Mouse (Mus musculus) left cerebral cortex, adult 18-20 months (tissue): Measurements from ENCODE around the gene Tbxa2r. TPM values are rescaled to one million over a fixed set of nuclear protein-coding genes. Genes with fewer than 3 reads are reported as not detected.
A peak's percentile ranks its signal among the peaks of the same experiment; 100 is the strongest.

ENCODE experiments used
- DNase-seq, 2 experiments: peaks; one replicate each; pipeline ENCODE4 v3.0.0; 2021 to 2022; ENCODE audit warnings: low spot score in 2 of 2, mixed read lengths in 1 of 2
- total RNA-seq, 2 experiments: library from RNA; stranded (reverse); gene quantifications; 2 replicates each; pipeline ENCODE4 v1.2.3; 2021

Tbxa2r gene
- total RNA-seq, 2 experiments from 2014 or later: 1.1 to 1.5 TPM

DNA sequence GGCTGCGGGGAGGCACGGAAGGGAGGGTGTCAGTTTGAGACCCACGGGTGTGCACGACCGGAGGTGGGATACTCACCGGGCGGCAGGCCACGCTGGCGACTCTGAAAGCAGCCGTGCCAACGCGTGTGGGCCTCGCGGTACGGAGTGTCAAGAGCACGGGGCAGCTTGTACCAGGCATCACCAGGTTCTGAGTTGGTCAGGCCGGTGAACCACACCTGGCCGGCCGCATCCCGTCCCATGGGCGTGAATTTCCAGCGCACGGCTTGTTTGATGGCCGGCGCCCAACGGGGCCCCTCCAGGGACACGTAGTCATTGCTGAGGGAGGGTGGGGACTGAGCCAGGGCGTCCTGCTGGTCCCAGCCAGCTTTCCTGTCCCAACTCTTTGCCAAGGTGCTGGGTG, 36.1 kb downstream of the Tbxa2r start:
- DNase-seq: no peak

DNA sequence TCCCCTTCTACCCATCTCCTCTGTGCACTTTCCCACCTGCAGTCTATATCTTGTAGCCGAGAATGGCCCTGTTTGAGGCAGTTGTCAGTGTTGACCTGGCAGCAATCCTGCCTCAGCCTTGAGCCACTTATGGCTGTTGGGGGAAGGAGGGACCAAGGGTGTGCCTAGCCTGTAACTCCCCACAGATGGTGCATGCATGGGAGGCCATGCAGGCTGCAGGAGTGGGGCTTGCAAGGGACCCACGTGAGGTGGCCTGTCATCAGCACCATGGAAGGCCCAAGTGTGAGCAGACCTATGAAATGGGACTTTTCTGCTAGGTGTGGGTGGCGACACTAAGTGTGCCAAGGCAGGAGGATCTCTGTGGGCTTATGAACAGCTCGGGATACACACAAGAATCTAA, 36.5 kb downstream of the Tbxa2r start:
- peak in 1 of 2 experiments; percentile 56 for DNase-seq

DNA sequence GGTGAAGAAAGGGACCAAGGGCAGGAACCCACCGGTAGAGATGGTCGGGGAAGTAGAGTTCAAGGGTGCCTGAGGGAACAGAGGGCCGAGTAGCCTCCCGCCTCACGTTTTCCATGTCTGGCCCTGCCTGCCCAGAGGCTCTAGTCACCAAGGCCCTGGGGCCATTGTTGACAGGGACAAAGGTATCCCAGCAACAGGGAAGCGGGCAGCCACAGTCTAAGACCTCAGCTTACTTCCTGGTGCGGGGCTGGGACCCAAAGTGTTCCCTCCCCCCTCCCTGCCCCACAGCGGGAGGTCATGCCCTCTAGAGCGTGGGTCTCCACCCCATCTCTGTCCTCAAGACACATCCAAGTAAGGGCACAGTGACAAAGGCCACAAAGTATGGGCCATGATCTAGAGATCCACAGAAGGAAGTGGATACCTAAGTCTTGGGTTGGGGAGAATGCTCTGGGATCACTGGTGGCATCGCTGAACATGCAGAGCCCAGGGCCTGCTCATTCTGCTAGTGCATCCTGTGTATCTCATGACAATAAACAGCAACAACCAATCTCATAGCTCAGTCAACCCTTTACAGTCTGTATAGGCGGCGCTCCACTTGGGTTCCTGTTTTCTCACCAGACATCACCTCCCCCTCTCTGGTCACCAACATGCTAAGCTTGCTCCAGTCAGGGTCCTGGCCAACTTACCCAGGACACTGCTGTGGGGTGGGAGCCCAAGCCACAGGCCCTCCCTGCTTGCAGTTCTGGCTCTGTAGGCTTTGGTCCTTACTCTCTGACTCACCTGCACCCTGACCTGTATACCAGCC, 37.3 kb downstream of the Tbxa2r start, which contains the start of gene 4930404N11Rik:
Gene 4930404N11Rik (minus strand): TSS at position 145 of the 805 bp plus-strand sequence.
- DNase-seq: no peak

DNA sequence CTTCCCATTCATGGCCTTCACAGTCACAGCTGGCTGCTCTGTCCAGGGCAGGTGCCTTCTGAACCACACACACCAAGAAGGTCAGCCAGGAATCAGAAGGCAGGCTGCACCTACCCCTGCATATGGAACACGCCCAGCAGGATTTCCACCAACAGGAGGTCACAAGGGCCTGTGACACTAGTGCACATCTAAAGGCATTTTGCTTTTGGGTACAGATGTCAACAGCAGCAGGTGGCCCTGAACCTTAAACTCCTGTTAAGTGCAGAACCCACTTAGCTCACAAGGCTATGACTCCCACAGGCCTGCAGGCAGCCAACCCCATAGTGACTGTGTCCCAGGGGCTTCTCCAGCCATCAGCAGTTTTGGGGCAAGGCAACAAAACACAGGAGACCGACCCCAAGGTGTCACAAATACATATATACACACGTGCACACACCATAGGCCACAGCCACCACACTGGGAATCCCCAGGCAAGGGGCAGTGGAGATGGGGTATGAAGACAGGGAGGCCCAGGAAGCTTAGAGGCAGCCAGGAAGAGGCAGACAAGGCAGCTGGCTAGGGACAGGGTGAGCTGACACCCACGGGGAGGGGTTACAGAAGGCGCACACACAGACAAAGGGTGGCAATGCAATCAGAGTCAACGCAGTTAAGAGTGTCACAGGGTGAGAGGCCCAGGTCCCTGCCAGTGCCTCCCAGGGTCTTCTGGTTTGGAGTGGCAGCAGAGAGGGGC, 38.1 kb downstream of the Tbxa2r start:
- DNase-seq: no peak

DNA sequence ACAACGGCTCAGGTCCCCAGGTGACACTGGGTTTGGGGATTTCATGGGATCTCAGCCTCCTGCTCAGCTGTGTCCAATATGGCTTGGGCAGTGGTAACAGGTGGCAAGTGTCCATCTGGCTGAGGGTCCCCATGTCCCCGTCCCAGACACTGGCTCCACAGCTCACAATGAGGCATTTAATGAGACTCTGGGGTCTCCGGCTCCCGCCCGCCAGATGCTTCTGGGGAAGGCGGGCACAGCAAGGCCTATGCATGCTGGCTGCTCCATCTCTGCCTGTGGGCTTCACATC, 38.6 kb downstream of the Tbxa2r start:
- no peak for DNase-seq

DNA sequence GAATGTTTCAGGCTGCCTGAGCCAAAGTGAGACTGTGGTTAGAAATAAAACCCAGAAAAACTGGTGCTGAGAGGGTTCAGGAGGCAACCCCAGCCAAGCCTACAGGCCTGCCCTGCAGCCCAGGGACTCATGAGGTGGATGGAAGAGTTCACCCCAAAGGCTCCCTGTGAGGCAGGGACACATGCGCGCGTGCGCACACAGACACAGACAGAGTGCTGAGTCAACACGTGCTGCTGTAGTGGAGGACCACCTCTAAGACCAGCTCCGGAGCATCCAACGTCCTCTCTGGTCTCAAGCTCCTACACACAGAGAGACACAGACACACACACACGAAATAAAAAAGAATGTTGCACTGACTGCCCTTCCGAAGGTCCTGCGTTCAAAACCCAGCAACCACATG, 46.8 kb downstream of the Tbxa2r start:
- no peak for DNase-seq

DNA sequence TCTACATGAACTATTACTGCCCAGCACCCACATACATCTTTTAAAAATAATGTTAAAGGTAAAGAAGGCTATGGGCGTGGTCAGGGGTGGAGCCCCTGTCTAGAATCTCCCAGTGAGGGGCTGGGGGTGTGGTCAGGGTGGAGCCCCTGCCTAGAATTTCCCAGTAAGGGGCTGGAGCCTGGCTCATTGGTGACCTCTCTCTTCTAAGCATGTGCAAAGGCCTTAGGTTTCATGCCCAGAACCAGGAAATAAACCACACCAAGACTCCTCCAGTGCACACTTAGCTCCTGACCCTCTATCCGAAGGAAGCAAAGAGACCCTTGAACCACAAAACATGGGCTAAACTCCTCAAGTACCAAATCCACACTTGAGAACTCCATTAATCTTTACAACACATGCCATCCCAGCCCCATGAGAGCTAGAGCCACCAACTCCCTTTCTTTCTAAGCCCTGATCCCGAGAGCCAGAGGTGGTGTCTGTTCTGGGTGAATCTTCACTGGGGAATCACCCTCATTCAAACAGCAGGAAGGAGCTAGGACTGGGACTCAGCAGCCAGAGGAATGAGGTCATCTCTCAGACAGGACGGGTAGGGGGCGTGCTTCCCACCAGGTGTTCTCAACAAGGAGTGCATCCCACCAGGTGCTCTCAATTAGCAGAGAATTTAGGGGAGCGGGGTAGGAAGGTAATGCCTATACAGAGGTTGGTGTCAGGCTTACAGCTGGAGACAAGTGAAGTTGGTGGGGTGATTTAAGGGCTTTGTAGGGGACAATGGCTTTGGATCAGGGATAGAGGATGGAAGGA, 48.2 kb downstream of the Tbxa2r start:
- no peak for DNase-seq

DNA sequence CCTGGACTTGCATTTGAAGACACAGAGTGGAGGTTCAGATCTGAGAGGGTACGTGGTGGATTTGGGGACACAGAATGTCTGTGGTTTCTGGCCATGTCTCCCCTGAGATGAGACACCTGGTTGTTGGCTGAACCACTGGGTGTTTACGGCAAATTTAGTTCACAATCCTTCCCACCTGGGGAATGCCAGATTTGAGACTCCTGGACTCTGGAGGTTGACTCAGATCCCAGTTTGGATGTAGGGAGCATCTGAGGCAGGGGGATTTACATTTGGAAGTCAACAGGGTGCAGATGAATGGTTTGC, 48.8 kb downstream of the Tbxa2r start:
- no peak for DNase-seq

DNA sequence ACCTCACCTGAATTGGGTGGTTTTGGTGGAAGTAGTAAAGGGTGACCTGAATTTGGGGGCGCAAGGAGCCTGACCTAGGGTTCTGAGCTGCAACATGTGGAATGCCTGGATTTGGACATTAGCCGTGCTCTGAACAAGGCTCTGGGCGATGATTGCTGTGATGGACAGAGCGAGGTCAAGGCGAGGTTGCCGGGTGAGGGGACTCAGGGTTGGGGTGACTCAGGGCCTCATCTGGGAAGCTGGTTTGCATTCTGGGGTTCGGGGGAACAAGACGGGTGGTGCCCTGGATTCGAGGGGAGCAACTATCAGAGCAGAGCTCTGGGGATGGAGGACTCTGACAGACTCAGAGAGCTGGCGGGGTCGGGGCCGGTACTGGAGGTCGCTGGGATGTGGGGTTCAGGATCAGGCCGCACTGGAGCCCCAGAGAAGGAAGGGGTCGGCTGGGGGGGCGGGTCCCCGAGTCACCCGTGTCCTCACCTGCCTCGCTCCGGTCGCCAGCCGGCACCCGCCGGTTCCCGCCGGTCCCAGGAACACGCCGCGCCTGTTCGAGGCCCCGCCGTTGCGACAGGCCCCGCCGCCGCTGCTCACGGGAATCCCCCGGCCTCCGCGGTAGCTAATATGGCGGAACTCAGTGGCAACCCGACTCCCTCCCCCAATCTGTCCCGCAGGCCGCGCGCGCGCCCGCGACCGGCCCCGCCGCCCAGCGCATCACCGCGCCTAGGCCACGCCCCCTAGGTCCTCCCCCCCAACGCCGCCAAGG, 49.4 kb downstream of the Tbxa2r start, which contains the start of gene Fzr1:
Gene Fzr1 (minus strand): TSS at position 724 of the 760 bp plus-strand sequence.
- DNase-seq: no peak

DNA sequence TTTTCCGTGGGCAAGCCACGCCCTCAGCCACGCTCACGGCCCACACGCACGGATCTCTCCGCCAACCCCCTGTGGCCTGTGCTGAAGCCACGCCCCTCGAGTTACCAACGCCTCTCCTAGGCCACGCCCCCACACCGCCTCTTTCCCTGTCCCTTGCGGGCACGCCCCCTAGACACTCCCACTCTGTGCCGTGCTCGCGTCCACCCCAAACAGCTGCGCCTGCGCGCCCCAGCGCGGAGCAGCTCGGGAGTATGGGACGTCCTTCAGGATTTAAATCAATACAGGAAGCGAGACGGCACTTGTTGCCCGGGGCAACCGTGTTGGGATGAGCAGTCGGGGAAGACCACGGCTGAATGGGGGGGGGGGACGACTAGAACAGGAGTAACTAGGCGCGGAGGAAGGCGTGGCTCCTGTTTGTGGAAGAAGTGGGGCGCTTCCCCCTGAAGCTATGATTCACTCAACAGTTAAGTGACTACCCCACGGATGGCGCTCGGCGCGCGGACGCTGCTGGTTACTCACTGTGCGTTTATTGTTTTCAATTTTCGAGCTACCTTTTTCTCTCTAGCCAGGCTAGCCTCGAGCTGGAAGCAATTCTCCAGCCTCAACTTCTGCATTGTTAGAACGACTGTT, 50.1 kb downstream of the Tbxa2r start:
- peak; percentile 100 for DNase-seq

DNA sequence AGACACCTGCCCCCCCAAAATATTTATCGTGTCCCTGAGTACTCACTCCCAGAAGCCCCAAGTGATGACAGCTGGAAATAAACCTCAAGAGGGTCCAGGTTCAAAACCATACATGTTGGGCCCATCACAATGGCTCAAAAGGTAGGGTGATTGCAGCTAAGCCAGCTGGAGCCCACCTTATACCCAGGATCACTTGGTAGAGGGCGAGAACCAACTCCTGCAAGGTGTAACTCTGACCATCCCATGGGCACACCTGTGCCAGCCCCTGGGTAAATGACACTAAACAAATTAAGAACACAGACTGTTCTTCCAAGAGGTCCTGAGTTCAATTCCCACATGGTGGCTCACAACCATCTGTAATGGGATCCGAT, 50.6 kb downstream of the Tbxa2r start:
- no peak for DNase-seq

DNA sequence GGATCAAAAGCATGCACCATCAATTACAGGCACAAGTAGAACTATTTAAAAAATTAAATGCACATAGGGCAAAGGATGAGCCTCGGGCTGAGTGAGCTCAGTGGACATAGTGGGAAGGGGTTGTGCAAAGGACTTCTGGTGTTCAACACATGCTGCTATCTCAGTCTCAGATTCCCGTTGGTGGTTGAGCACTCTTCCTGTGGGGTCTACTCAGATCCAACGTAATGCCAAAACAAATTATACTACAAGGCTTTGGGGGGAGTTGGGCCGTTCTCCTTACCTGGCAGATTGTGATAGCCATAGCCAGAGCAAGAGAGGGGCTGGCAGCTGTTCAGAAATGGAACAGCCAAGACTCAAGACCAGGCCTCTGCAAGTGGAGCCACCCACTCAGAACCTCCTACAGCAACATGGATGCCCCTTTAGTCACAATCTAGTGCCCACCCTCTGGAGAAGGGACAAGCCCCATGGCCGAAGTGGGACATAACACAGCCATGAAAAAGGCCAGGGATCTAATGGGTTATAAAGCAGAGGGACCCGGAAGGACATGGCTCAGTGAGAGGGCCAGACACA, 51.4 kb downstream of the Tbxa2r start:
- no peak for DNase-seq

DNA sequence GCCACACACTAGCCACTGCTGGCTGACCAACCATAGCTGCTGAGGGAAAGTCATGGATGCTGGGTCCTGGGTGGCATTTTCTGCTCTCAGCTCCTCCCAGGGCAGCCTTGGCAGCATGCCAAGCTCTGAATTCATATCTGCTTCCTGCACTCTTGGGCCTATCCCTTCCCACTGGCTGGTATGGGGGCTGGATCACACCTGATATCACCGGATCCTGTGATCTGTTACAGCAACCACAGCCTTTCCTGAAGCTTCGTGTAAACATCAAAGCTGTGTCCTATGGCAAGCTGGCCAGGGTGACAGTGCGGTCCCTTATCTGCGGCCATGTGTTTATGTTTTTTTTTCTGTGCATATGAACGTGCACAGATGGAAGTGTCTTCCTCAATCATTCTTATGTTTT, 53.5 kb downstream of the Tbxa2r start:
- DNase-seq: no peak

DNA sequence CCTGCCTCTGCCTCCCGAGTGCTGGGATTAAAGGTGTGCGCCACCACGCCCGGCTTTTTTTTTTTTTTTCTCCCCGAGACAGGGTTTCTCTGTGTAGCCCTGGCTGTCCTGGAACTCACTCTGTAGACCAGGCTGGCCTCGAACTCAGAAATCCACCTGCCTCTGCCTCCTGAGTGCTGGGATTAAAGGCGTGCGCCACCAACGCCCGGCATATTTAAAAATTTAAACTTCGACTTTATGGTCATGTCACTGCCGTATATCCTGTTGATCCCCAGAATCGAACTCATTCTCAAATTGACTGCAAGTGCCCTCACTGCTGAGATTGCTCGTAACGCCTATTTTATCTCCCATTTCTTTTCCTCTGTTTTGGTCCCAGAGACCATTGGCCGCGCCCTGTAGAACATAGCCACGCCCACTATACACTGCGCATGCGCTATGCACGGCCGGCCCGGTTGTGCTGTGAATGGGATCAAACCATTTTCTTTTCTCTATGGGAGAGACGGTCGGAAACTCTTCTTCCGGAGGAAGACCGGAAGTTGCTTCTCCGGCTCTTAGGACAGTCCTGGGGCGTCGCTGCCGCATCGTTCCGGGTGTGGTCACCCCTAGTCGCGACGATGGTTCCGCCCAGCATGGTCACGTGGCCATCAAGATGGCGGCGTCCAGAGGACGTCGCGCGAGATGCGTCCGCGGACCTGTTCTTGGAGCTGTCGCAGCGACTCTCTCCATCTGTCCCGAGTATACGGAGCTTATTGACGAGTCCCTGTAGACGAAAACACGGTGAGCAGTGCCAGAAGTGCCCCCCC, 55.5 kb downstream of the Tbxa2r start, which contains the start of the genes Dohh and Gm48551:
Gene Dohh (plus strand): TSS at position 627 of the 803 bp plus-strand sequence.
Gene Gm48551 (plus strand): TSS at position 665 of the 803 bp plus-strand sequence.
- DNase-seq: peak; percentile 98 to 99

DNA sequence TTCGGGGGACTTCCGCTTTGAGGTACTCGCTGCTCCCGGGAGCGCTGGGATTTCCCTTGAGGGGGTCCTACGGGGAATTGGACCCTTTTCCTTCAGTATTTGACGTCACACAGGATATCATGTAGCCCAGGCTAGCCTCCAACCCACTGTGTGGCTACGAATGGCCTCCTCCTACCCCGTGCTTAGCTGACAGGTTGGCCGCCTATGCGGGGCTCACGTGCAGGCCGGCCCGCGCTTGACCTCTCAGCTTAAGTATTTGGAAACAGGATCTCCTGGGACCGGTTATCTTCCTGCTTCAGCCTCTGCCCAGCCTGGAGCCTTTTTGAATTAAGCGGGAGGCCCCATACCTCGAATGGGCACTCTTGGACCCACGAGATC, 56.1 kb downstream of the Tbxa2r start:
- no peak for DNase-seq
